Mouse (Mus musculus) layer of hippocampus, adult 8-10 months (tissue): Measurements from ENCODE around the gene Xlr3c. TPM values are rescaled to one million over a fixed set of nuclear protein-coding genes. Genes with fewer than 3 reads are reported as not detected.
A peak's percentile ranks its signal among the peaks of the same experiment; 100 is the strongest.
"Not testable (repeated sequence)": the region's sequence is repeated elsewhere in the genome, so short reads cannot be mapped to it uniquely, and the experiment has no call there.

Experiments
- DNase-seq, 2 experiments: peaks; one replicate each; pipeline ENCODE4 v3.0.0; 2022; ENCODE audit warnings: low spot score in 2 of 2
- total RNA-seq, 4 experiments: library from RNA; stranded (reverse); gene quantifications; 2 replicates each; pipeline ENCODE4 v1.2.4; 2022

Gene Xlr3c
- total RNA-seq, result under 1 TPM in 1 of 4 experiments, not detected in 3; 0.30 TPM

DNA sequence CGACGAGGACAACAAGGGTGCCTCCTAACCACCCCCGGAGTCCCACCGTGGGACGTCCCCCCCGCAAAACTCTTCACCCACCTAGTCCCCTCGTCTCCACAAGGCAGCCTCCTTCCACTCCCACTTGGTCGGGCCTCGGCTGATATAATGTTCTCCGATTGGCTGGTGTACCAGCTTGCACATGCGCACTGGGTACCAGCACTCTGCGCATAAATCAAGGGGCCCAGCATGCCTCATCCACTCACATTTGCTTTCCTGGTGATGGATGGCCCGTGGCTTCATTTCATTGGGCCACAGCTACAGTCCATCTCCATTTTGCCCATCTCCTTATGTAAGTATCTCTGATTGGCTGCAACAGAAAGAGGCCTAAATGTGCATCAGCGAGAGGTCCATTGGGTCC, at the start of gene Xlr3c:
Gene Xlr3c, minus strand, starts transcription at position 121 of the 400 bp plus-strand sequence.
- DNase-seq, result not testable (repeated sequence)

- DNase-seq, result peak in 1 of 2 experiments; percentile 18
Measured at GRCm38 (mm10) chrX:73312522-73312921, 47.3 kb upstream of the Xlr3c start.

GRCm38 (mm10) chrX:73295745-73296144, 30.6 kb upstream of the Xlr3c start:
- DNase-seq, result not testable (repeated sequence)

GRCm38 (mm10) chrX:73292876-73293275, 27.7 kb upstream of the Xlr3c start, which contains the start of the genes Xlr5a and Xlr5c:
Gene Xlr5a (minus strand): TSS chrX:73292976.
Gene Xlr5c (minus strand): TSS chrX:73292976.
- DNase-seq, result not testable (repeated sequence)

- DNase-seq, result not testable (repeated sequence)
Measured at GRCm38 (mm10) chrX:73262428-73262827, 2.8 kb downstream of the Xlr3c start.

DNA sequence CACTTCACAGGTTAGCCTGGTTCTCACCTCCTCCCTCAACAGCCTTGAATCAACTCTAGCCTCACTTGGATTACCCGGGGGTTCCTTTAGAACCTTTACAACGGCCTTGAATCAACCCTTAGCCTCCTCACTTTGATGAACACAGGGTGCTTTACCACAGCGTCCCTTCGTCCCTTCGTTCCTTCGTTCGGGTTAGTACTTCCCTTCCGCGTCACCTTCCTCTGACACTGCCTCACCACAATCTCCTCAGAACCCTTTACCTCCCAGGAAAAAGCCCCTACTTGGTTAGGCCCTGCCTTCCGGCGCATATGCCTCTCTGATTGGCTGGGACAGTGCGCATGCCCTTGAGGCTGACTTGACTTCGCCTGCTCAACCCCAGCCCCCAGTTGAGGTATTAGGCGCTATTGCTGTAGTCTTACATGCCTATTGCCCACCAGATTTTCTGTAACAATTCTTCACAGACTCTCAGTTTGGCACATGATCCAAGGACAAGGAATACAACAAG, 22.3 kb downstream of the Xlr3c start, which contains the start of gene Xlr4c:
Gene Xlr4c, minus strand, starts transcription at position 310 of the 505 bp plus-strand sequence.
- DNase-seq, result not testable (repeated sequence)

DNA sequence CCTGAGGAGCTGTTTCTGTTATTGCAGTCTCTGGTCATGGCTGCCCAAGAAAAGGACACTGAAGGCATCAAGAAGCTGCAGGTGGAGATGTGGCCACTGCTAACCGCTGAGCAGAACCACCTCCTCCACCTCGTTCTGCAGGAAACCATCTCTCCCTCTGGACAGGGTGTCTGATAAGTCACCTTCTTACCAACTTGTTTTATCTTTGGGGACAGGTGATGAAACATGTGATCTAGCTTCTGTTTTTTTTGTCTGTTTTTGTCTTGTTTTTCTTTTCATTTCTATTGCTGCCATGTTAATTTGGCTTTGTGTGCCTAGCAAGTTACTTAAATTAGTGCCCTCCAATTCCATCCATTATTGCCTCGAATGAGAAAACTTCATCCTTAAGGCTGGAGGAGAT, 35.9 kb downstream of the Xlr3c start:
- DNase-seq, result no peak

GRCm38 (mm10) chrX:73228606-73229214, 36.5 kb downstream of the Xlr3c start:
- DNase-seq, result peak; percentile 35 to 54

DNA sequence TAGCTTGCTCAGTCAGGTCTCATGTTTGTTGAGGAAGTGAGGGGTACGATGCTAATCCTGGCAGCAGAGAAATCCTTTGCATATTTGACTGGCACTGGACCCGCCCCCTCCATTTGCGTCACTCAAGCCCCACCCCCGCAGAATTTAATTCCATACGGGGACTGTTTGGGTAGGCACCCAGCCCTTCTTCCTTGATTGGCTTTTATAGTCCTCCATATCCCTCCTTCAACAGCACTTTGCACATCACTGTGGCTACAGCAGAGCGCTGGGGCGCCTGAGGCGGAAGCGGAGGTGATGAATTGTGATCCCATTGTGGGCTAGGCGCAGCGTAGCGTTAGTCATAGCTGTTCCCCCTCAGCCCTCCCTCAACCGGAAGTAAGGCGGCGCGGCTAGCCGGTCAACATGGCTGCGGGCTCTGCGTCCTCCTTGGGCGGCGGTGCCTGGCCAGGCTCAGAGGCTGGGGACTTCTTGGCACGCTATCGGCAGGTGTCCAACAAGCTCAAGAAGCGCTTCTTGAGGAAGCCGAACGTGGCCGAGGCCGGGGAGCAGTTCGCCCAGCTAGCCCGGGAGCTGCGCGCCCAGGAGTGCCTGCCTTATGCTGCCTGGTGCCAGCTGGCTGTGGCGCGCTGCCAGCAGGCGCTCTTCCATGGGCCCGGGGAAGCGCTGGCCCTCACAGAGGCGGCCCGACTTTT, 37.1 kb downstream of the Xlr3c start, which contains the start of gene F8a:
Gene F8a, plus strand, starts transcription at position 378 of the 692 bp plus-strand sequence.
- peak; percentile 67 to 69 for DNase-seq

DNA sequence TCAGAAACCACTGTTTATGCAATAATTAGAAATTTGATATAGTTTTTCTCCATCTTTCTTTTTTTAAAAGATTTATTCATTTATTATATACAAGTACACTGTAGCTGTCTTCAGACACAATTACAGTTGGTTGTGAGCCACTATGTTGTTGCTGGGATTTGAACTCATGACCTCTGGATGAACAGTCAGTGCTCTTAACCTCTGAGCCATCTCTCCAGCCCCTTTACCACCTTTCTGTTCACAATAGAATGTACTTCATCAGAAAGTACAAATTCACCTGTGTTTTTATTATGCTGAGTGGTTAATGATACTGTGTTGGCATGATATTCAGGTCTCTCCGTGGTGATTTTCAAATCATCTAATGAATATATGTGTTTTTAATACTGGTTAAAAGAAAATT, 39.8 kb downstream of the Xlr3c start:
- no peak for DNase-seq

DNA sequence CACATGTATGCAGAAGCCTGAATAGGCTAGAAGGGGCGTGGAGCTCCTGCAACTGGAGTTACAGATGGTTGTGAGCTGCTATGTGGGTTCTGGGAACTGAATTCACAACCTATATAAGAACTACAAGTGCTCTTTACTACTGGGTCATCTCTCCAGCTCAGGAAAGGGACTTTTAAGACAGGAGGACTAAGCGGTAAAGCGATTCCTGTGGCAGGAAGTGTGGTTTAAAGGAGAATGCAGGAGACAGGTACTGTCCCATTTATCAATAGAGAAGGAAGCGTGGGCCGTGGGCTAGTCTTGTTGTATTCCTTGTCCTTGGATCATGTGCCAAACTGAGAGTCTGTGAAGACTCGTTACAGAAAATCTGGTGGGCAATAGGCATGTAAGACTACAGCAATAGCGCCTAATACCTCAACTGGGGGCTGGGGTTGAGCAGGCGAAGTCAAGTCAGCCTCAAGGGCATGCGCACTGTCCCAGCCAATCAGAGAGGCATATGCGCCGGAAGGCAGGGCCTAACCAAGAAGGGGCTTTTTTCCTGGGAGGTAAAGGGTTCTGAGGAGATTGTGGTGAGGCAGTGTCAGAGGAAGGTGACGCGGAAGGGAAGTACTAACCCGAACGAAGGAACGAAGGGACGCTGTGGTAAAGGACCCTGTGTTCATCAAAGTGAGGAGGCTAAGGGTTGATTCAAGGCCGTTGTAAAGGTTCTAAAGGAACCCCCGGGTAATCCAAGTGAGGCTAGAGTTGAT, 51.2 kb downstream of the Xlr3c start, which contains the start of gene Xlr4b:
Gene Xlr4b, plus strand, starts transcription at position 515 of the 746 bp plus-strand sequence.
- DNase-seq, result not testable (repeated sequence)

Other genes starting within 250 kb of the Xlr3c start
- gene Pnma5, start 228.3 kb downstream of the Xlr3c start, total RNA-seq, result 1 to 10 TPM in 1 of 4 experiments, under 1 TPM in 3; 0.20 to 1.1 (median 0.41) TPM
- 10 to 100 TPM; 18.6 to 27.3 (median 22.1) TPM for gene Pnma3, start 200.6 kb downstream of the Xlr3c start, total RNA-seq
- 1 to 10 TPM in 2 of 4 experiments, under 1 TPM in 1, not detected in 1; 0.74 to 3.9 (median 1.5) TPM for gene Xlr4a, start 182.9 kb downstream of the Xlr3c start, total RNA-seq
- 1 to 10 TPM in 2 of 4 experiments, under 1 TPM in 2; 0.45 to 7.2 (median 1.5) TPM for gene Xlr3a, start 168.3 kb downstream of the Xlr3c start, total RNA-seq
- gene Gm14685, start 148.3 kb downstream of the Xlr3c start, total RNA-seq, result 1 to 10 TPM; 1.3 to 2.5 (median 1.7) TPM
- gene Xlr5b, start 116.6 kb downstream of the Xlr3c start, total RNA-seq, result not detected
- gene DXBay18, start 115.9 kb downstream of the Xlr3c start, total RNA-seq, result 1 to 10 TPM; 1.4 to 2.6 (median 1.8) TPM
- gene Spin2d, start 88.4 kb downstream of the Xlr3c start, total RNA-seq, result not detected
- gene Xlr3b, start 73.2 kb downstream of the Xlr3c start, total RNA-seq, result 10 to 100 TPM in 2 of 4 experiments, 1 to 10 TPM in 1, under 1 TPM in 1; 0.30 to 13.5 (median 6.2) TPM
- 1 to 10 TPM in 2 of 4 experiments, under 1 TPM in 1, not detected in 1; 0.41 to 2.6 (median 1.9) TPM for gene Xlr4b, start 51.1 kb downstream of the Xlr3c start, total RNA-seq
- 10 to 100 TPM; 12.3 to 14.4 (median 12.6) TPM for gene F8a, start 37.1 kb downstream of the Xlr3c start, total RNA-seq
- gene Xlr4c, start 22.3 kb downstream of the Xlr3c start, total RNA-seq, result not detected
- not detected for gene Xlr5a, start 27.6 kb upstream of the Xlr3c start, total RNA-seq
- gene Xlr5c, start 27.6 kb upstream of the Xlr3c start, total RNA-seq, result not detected
- not detected for gene Gm45015, start 71.5 kb upstream of the Xlr3c start, total RNA-seq
- 10 to 100 TPM; 11.6 to 13.9 (median 12.9) TPM for gene Zfp275, start 77.2 kb upstream of the Xlr3c start, total RNA-seq
- gene Gm18336, start 133.3 kb upstream of the Xlr3c start, total RNA-seq, result not detected
- gene Zfp92, start 145.7 kb upstream of the Xlr3c start, total RNA-seq, result 1 to 10 TPM; 1.5 to 4.3 (median 2.1) TPM
- gene Trex2, start 170.0 kb upstream of the Xlr3c start, total RNA-seq, result not detected
- 10 to 100 TPM in 3 of 4 experiments, 1 to 10 TPM in 1; 8.5 to 12.8 (median 11.0) TPM for gene Haus7, start 193.7 kb upstream of the Xlr3c start, total RNA-seq
- 10 to 100 TPM; 15.7 to 23.0 (median 21.3) TPM for gene Bgn, start 218.2 kb upstream of the Xlr3c start, total RNA-seq
- 100 to 1,000 TPM; 136 to 147 (median 141) TPM for gene Atp2b3, start 237.7 kb upstream of the Xlr3c start, total RNA-seq